Mouse (Mus musculus): Measurements from ENCODE around the gene Rbm28. TPM values are rescaled to one million over a fixed set of nuclear protein-coding genes. Genes with fewer than 3 reads are reported as not detected.

Gene Rbm28
- total and polyA plus RNA-seq, 3 experiments = 37.6 to 103 (median 56.2) TPM

DNA sequence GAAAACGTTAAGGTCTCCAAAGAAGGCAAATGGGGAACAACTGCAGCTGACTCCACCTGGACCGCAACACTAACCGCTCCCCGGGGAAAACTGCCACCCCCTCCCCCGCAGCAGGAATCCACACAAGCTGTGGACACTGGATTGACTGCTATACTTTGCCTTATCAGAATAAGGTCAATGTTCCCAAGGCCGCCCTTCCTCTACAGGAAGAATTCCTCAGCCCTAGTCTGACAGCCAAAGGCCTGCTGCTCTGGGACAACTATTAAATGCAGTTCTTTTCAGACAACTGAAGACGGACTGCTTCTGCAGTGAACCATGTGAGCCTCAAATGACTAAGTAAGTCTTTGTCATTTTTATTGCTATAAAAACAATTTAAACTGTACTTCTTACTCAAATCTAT lies 18.2 kb downstream of the Rbm28 start:
- H3K36me3 ChIP-seq (replicated peaks in 1 of 2; ENCODE audit: control insufficient read depth in 1 of 2, insufficient read depth in 1 of 2, low read length in 1 of 2) = peaks cover 34 to 79% of the 10 kb centered on the region in 2 experiments
- no peak overlapping the region for H3K4me2 ChIP-seq (ENCODE audit: insufficient read depth, low read depth, poor library complexity, severe bottlenecking)
- no peak for TF ChIP-seq ZMIZ1 (IDR thresholded peaks at IDR 0.05; ENCODE audit: low read depth, low read length)
- TF ChIP-seq ZNF384 (IDR thresholded peaks at IDR 0.05; ENCODE audit: low read depth, low read length) = no peak
- TF ChIP-seq MAFK (IDR thresholded peaks at IDR 0.05; ENCODE audit: insufficient replicate concordance, low read length) = no peak
- no peak for TF ChIP-seq RAD21 (IDR thresholded peaks at IDR 0.05; ENCODE audit: low read depth, low read length)

DNA sequence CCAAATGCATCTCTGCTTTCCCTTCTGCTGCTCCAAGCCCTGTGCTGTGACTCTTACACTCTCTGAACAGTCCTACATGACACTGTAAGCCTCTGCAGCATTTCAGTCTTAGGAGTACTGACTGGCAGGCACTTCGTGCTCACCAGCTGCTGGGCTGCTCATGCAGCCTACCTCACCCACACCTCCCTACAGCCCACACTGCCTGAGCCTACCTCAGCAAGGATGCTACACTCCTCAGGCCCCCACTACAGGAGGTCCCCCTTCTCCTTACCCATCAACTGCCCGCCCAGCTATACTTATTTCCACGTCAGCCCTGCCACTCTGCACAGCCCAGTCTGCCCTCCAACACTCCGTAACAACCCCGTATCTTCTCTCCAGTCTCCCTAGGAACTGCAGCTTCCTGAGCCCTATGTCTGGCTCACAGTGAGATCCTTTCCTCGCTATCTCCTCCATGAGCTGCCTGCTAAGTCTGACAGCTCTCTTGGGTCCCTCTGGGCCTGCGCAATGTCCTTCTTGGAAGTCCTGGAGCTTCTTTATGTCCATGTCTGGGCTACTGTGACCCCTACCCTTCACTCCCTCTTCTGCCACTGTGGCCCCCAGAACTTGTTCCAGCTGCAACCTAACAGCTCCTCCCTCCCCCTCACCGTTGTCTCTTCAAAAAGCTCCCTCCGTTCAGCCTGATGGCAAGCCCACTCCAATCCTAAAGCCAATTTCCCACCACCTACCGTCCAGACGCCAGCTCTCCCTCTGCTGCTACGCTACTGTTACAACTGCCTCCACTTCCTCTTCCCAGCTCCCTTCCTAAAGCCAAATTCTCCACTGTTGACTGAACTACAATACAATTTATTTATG lies 19.1 kb downstream of the Rbm28 start:
- no peak overlapping the region for H3K4me3 ChIP-seq (replicated peaks in 1 of 3; ENCODE audit: low read depth in 2 of 3, low read length in 2 of 3, poor library complexity in 1 of 3)
- no peaks in the 10 kb centered on the region for H3K9me3 ChIP-seq (replicated peaks; ENCODE audit: low read length)
- no peak for TF ChIP-seq USF1 (IDR thresholded peaks at IDR 0.05; ENCODE audit: low read depth, low read length)
- no peak for DNase-seq (ENCODE audit: extremely low read depth)
- H3K4me1 ChIP-seq (ENCODE audit: control insufficient read depth in 1 of 2, insufficient read depth in 2 of 2) = no peaks in the 10 kb centered on the region
- no peak overlapping the region for H3K4me2 ChIP-seq (ENCODE audit: insufficient read depth, low read depth, poor library complexity, severe bottlenecking)
- H3K27me3 ChIP-seq (replicated peaks) = no peaks in the 10 kb centered on the region
- peaks cover 28 to 79% of the 10 kb centered on the region in 2 experiments for H3K36me3 ChIP-seq (replicated peaks in 1 of 2; ENCODE audit: control insufficient read depth in 1 of 2, insufficient read depth in 1 of 2, low read length in 1 of 2)
- no peak overlapping the region for H3K27ac ChIP-seq (ENCODE audit: insufficient read depth, low read depth)
- H3K9ac ChIP-seq (ENCODE audit: insufficient read depth, low read depth) = no peak overlapping the region
- dilution Hi-C loops (cut with MboI; ENCODE audit: extremely low pct_ligation_motif_present, extremely low pct_unique_long_range_greater_than_20kb, low sequenced_read_pairs) (no loop called here), in situ Hi-C loops (cut with MboI; ENCODE audit: low pct_ligation_motif_present, low pct_unique_long_range_greater_than_20kb, low sequenced_read_pairs) (loop anchor here (10.0 kb wide), 1 partner anchor 201 kb away; no protein-coding TSS in a partner anchor)
- H3K79me2 ChIP-seq (replicated peaks; ENCODE audit: control insufficient read depth, extremely low read depth, insufficient read depth, poor library complexity, severe bottlenecking) = no peaks in the 10 kb centered on the region

More for the DNA sequence above, 18.2 kb downstream of the Rbm28 start:
- no peak for DNase-seq (ENCODE audit: extremely low read depth)
- Histone ChIP-seq H3K27ac (ENCODE audit: insufficient read depth, low read depth) (no peak overlapping the region), H3K9ac (ENCODE audit: insufficient read depth, low read depth) (no peak overlapping the region), H3K4me1 (ENCODE audit: control insufficient read depth in 1 of 2, insufficient read depth in 2 of 2) (no peaks in the 10 kb centered on the region), H3K27me3 (replicated peaks) (no peaks in the 10 kb centered on the region), H3K4me3 (replicated peaks in 1 of 3; ENCODE audit: low read depth in 2 of 3, low read length in 2 of 3, poor library complexity in 1 of 3) (no peak overlapping the region), H3K9me3 (replicated peaks; ENCODE audit: low read length) (no peaks in the 10 kb centered on the region), H3K79me2 (replicated peaks; ENCODE audit: control insufficient read depth, extremely low read depth, insufficient read depth, poor library complexity, severe bottlenecking) (no peaks in the 10 kb centered on the region)
- dilution Hi-C loops (cut with MboI; ENCODE audit: extremely low pct_ligation_motif_present, extremely low pct_unique_long_range_greater_than_20kb, low sequenced_read_pairs) = no loop called here
- in situ Hi-C loops (cut with MboI; ENCODE audit: low pct_ligation_motif_present, low pct_unique_long_range_greater_than_20kb, low sequenced_read_pairs) = loop anchor here (10.0 kb wide), 1 partner anchor 202 kb away; no protein-coding TSS in a partner anchor

DNA sequence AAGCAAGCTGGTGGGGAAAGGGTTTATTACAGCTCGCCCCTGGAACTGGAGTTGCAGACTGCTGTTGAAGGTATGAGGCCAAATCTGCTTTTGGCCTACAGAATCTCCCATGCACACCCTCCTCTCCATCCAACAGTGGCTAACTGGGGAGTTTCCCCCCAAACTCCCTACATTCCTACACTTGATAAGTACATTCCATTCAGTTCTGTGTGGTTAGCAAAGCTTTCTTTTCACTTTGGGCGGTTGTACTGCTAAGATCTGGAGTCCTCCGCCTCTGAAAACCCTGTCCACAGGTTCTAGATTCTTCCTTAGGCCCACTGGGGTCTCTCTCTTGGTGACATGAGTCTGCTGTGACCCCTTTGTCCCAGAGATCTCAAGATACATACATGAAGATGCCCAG lies 19.8 kb downstream of the Rbm28 start:
- Histone ChIP-seq H3K27me3 (replicated peaks) (no peaks in the 10 kb centered on the region), H3K4me2 (ENCODE audit: insufficient read depth, low read depth, poor library complexity, severe bottlenecking) (no peak overlapping the region), H3K27ac (ENCODE audit: insufficient read depth, low read depth) (no peak overlapping the region), H3K36me3 (replicated peaks in 1 of 2; ENCODE audit: control insufficient read depth in 1 of 2, insufficient read depth in 1 of 2, low read length in 1 of 2) (peaks cover 33 to 81% of the 10 kb centered on the region in 2 experiments), H3K4me1 (ENCODE audit: control insufficient read depth in 1 of 2, insufficient read depth in 2 of 2) (no peaks in the 10 kb centered on the region), H3K79me2 (replicated peaks; ENCODE audit: control insufficient read depth, extremely low read depth, insufficient read depth, poor library complexity, severe bottlenecking) (no peaks in the 10 kb centered on the region), H3K4me3 (replicated peaks in 1 of 3; ENCODE audit: low read depth in 2 of 3, low read length in 2 of 3, poor library complexity in 1 of 3) (no peak overlapping the region), H3K9ac (ENCODE audit: insufficient read depth, low read depth) (no peak overlapping the region), H3K9me3 (replicated peaks; ENCODE audit: low read length) (no peaks in the 10 kb centered on the region)
- dilution Hi-C loops (cut with MboI; ENCODE audit: extremely low pct_ligation_motif_present, extremely low pct_unique_long_range_greater_than_20kb, low sequenced_read_pairs) = no loop called here
- in situ Hi-C loops (cut with MboI; ENCODE audit: low pct_ligation_motif_present, low pct_unique_long_range_greater_than_20kb, low sequenced_read_pairs) = loop anchor here (10.0 kb wide), 1 partner anchor 200 kb away; no protein-coding TSS in a partner anchor
- TF ChIP-seq ZKSCAN1 (IDR thresholded peaks at IDR 0.05; ENCODE audit: borderline replicate concordance, low read depth, low read length) (no peak), ZNF384 (IDR thresholded peaks at IDR 0.05; ENCODE audit: low read depth, low read length) (no peak), SMC3 (IDR thresholded peaks at IDR 0.05; ENCODE audit: low read depth, low read length) (no peak), ZC3H11A (IDR thresholded peaks at IDR 0.05; ENCODE audit: low read depth, low read length) (no peak), TCF12 (IDR thresholded peaks at IDR 0.05; ENCODE audit: low read depth, low read length) (no peak), MAZ (IDR thresholded peaks at IDR 0.05; ENCODE audit: low read depth, low read length) (no peak), ETS1 (conservative IDR thresholded peaks at IDR 0.05; ENCODE audit: low read depth, low read length) (no peak), KAT2A (IDR thresholded peaks at IDR 0.05; ENCODE audit: insufficient replicate concordance, low read length) (no peak), ELF1 (IDR thresholded peaks at IDR 0.05; ENCODE audit: low read depth, low read length) (no peak), MAX (IDR thresholded peaks at IDR 0.05; ENCODE audit: low read length) (no peak), RCOR1 (conservative IDR thresholded peaks at IDR 0.05; ENCODE audit: low read depth, low read length) (no peak), CTCF (conservative IDR thresholded peaks at IDR 0.05 in 1 of 2, IDR thresholded peaks at IDR 0.05 in 1 of 2; ENCODE audit: low read depth in 2 of 2, low read length in 2 of 2) (no peak), SIN3A (IDR thresholded peaks at IDR 0.05; ENCODE audit: low read length) (no peak), MEF2A (IDR thresholded peaks at IDR 0.05; ENCODE audit: borderline replicate concordance, low read depth, low read length) (no peak), HCFC1 (IDR thresholded peaks at IDR 0.05; ENCODE audit: low read depth, low read length) (no peak), TBP (conservative IDR thresholded peaks at IDR 0.05; ENCODE audit: low read depth, low read length) (no peak)
- DNase-seq (ENCODE audit: extremely low read depth) = no peak
